Mouse (Mus musculus): ENCODE measurements at regions not wholly inside any gene's neighbourhood (a gene's known extent, or its start where the extent isn't known, plus 50 kb on each side); places are given as distances from the start of the nearest gene placed in this dataset.

DNA sequence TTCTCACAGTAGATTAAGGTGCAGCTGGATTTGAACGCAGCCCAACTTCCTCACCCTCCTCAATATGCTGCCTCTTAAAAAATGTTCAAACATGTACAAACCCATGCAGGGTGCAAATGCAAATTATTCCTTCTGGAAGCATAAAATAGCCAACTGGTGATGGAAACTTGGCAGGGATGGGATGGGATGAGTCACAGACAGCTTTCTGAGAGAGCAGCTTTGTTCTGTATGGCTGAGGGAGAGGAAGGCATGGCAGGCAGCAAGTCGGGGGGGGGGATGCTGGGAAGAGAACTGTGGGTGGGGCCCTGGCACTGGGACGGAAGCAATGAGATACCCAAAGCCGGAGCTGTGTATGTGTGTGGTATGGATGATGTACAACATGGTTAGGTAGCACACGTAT is 194.2 kb upstream of the Ppp2r3a start:
- TF ChIP-seq POLR2A (IDR thresholded peaks at IDR 0.05; ENCODE audit: borderline replicate concordance, insufficient read depth, low read length) (no peak), CTCF (IDR thresholded peaks at IDR 0.05; ENCODE audit: borderline replicate concordance, insufficient read depth, low read depth, low read length) (no peak)

All from cerebellum, adult 2 months (tissue).